Mouse (Mus musculus): ENCODE measurements around the gene 4931422A03Rik.

DNA sequence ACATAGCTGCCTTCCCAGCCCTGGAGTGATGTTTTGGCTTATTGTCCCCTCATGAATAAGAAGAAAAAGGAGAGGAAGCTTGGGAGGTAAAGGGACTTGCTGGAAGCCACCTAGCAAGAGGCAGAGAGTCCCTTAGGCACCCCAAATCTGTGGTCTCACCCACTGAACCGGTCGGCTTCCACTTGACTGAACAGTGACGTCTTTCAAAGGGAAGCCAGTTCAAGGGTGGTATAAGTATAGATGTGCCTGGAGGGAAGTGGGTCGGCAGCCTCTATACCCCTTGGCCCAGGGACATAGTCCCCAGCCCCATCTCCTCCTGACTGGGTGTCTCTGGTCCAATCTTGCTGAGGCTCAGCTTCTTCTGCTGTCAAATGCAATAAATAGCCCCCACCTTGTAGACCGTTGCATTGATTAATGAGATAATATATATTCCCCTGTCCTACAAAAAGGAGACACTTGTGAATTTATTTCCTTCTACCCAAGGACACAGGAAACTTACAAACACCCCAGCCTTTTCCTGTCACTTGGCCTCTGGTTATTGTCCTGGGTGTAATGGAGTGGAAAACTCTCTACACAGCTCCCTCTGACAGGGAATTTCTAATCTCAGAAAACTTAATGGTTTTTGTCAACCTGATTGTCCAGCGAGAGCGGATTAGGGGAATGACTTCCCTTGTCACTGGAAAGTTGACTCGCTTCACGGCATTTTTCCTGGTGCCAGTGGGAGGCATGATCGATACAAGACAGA is 92.3 kb downstream of the 4931422A03Rik start:
- TF ChIP-seq E2F4 (IDR thresholded peaks at IDR 0.05; ENCODE audit: insufficient read depth) (no peak), TCF12 (IDR thresholded peaks at IDR 0.05; ENCODE audit: insufficient read depth, poor library complexity, severe bottlenecking) (no peak), MAX (IDR thresholded peaks at IDR 0.05; ENCODE audit: low read depth) (no peak), POLR2A (IDR thresholded peaks at IDR 0.05; ENCODE audit: insufficient read length, low read depth) (no peak), POLR2AphosphoS2 (IDR thresholded peaks at IDR 0.05; ENCODE audit: insufficient read length, low read depth) (no peak), MYOG (IDR thresholded peaks at IDR 0.05; ENCODE audit: control insufficient read depth in 1 of 3, insufficient read depth in 1 of 3, insufficient read length in 2 of 3, low read depth in 2 of 3) (no peak), CEBPB (IDR thresholded peaks at IDR 0.05; ENCODE audit: insufficient read depth, poor library complexity, severe bottlenecking) (no peak), USF1 (IDR thresholded peaks at IDR 0.05; ENCODE audit: low read depth) (no peak), SRF (IDR thresholded peaks at IDR 0.05; ENCODE audit: control insufficient read depth, insufficient read length, low read depth) (no peak), MYOD1 (IDR thresholded peaks at IDR 0.05; ENCODE audit: control insufficient read depth in 1 of 3, insufficient read length in 2 of 3, low read depth in 2 of 3) (no peak), REST (IDR thresholded peaks at IDR 0.05; ENCODE audit: insufficient read depth, insufficient read length) (no peak), TCF3 (IDR thresholded peaks at IDR 0.05; ENCODE audit: insufficient read length, low read depth) (no peak)

Data from myocyte (in vitro differentiated cells).